Mouse (Mus musculus): ENCODE measurements around the gene Higd1c. TPM values are rescaled to one million over a fixed set of nuclear protein-coding genes. Genes with fewer than 3 reads are reported as not detected.
"Not testable (repeated sequence)": the region's sequence is repeated elsewhere in the genome, so short reads cannot be mapped to it uniquely, and the experiment has no call there.

The Higd1c gene
- polyA plus RNA-seq, 1 experiment, result not detected

DNA sequence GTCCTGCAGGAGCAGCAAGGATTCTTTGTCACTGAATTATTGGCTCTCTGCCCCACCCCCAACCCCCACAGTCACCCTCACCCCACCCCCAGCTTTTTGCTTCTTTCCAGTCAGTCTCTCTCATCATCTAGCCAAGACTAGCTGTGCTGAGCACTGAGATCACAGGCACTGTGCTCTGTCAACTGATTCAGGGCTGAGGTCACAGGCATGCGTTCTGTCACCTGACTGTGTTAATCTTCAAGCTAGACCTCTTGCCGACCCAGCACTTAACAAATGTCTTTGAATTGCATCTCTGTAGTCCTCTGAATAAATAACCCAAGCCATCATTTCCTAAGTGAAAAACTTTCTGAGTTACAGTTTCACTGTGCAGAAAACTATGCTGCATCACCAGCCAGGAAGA, 14.8 kb upstream of the Higd1c start:
- Histone ChIP-seq H3K4me1 (ENCODE audit: control insufficient read depth, insufficient read depth, low read length) (no peaks in the 10 kb centered on the region), H3K27me3 (ENCODE audit: control insufficient read depth, insufficient read depth, low read length) (no peaks in the 10 kb centered on the region), H3K4me3 (replicated peaks; ENCODE audit: insufficient read depth, low read depth, low read length) (no peak overlapping the region), H3K27ac (ENCODE audit: insufficient read depth, low read length) (no peak overlapping the region)
- no peak for DNase-seq
- no peak for TF ChIP-seq POLR2A (IDR thresholded peaks at IDR 0.05; ENCODE audit: borderline replicate concordance, insufficient read depth, low read length)
- TF ChIP-seq CTCF (IDR thresholded peaks at IDR 0.05; ENCODE audit: borderline replicate concordance, insufficient read depth, low read depth, low read length), result no peak
- WGBS, result 63% methylated on average over 2 of the region's 2 CpGs

DNA sequence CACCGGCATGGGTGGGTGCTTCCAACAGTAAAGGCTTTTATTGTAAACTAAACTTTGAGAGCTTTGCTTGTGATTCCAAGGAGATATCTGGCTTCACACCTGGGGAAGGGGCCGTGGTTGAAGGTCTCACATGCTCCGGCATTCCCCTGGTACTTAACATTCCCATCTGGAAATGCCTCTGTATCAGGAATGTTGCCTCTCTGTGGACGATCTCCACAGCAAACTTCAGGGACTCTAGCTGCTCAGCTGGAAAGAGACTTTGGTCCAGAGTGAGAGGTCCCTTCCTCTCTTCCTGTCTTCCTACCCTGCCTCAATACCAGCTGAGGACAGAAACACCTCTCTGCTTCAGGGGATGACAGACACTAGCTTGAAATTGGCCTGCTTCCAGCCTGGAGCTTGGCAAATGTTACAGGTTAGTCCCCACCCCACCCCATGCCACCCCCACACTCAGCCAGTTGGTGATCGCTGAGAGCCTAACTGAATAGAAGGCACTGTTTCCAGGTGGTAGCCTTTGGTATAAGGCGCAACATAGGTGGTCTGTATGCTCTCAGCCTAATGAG, 12.8 kb upstream of the Higd1c start:
- no peak for DNase-seq
- Histone ChIP-seq H3K27ac (ENCODE audit: insufficient read depth, low read length) (no peak overlapping the region), H3K4me3 (replicated peaks; ENCODE audit: insufficient read depth, low read depth, low read length) (no peak overlapping the region), H3K27me3 (ENCODE audit: control insufficient read depth, insufficient read depth, low read length) (no peaks in the 10 kb centered on the region), H3K4me1 (ENCODE audit: control insufficient read depth, insufficient read depth, low read length) (no peaks in the 10 kb centered on the region)
- TF ChIP-seq CTCF (IDR thresholded peaks at IDR 0.05; ENCODE audit: borderline replicate concordance, insufficient read depth, low read depth, low read length), result no peak
- no peak for TF ChIP-seq POLR2A (IDR thresholded peaks at IDR 0.05; ENCODE audit: borderline replicate concordance, insufficient read depth, low read length)
- 67% methylated on average over 6 of the region's 6 CpGs for WGBS

DNA sequence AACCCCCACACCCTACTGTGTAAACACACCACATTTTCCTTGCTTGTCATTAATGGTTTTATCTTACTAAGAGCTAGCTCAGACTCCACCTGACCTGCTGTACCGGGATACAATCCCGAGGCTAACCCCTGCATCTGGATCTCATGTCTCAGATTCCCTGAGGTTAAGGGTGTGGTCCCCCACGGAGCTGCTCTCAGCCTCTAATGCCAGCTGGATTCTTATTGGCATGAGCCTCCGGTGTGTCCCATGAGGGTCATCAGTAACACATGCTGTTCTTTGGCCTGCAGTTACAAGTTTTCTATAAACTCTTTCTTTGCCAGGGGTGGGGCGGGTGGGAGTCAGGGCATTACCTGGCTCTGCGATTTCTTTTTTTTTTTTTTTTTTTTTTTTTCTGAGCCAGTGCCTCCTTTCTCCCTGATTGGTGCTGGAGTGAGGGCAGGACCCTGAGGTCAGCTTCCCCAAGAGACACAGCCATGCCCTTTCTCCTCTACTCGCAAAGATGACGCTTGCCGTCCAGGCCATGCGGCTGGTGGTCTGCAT, 11.6 kb upstream of the Higd1c start, which contains the start of the genes Methig1 and Mettl7a2:
Gene Methig1 (plus strand): TSS at position 439 of the 540 bp plus-strand sequence.
Gene Mettl7a2 (plus strand): TSS at position 490 of the 540 bp plus-strand sequence.
- no peak for DNase-seq
- Histone ChIP-seq H3K27ac (ENCODE audit: insufficient read depth, low read length) (no peak within 1 kb of the TSS), H3K4me3 (replicated peaks; ENCODE audit: insufficient read depth, low read depth, low read length) (no peak within 1 kb of the TSS), H3K4me1 (ENCODE audit: control insufficient read depth, insufficient read depth, low read length) (no peaks in the 10 kb centered on the region), H3K27me3 (ENCODE audit: control insufficient read depth, insufficient read depth, low read length) (no peaks in the 10 kb centered on the region)
- 65% methylated on average over 10 of the region's 10 CpGs for WGBS
- TF ChIP-seq POLR2A (IDR thresholded peaks at IDR 0.05; ENCODE audit: borderline replicate concordance, insufficient read depth, low read length), result no peak
- TF ChIP-seq CTCF (IDR thresholded peaks at IDR 0.05; ENCODE audit: borderline replicate concordance, insufficient read depth, low read depth, low read length), result no peak

DNA sequence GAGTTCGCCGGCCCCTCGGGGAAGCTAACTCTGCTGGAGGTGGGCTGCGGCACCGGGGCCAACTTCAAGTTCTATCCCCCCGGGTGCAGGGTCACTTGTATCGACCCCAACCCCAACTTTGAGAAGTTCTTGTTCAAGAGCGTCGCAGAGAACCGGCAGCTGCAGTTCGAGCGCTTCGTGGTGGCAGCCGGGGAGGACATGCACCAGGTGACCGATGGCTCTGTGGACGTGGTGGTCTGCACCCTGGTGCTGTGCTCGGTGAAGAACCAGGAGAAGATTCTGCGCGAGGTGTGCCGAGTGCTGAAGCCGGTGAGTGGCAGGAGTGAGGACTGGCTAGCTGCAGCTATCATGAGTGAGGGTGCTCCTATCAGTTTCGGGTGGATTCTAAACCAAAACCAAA, 10.9 kb upstream of the Higd1c start:
- not testable (repeated sequence) for H3K27me3 ChIP-seq (ENCODE audit: control insufficient read depth, insufficient read depth, low read length); H3K4me3 ChIP-seq (replicated peaks; ENCODE audit: insufficient read depth, low read depth, low read length); DNase-seq; H3K27ac ChIP-seq (ENCODE audit: insufficient read depth, low read length); H3K4me1 ChIP-seq (ENCODE audit: control insufficient read depth, insufficient read depth, low read length)
- WGBS, result 88% methylated on average over 13 of the region's 22 CpGs

DNA sequence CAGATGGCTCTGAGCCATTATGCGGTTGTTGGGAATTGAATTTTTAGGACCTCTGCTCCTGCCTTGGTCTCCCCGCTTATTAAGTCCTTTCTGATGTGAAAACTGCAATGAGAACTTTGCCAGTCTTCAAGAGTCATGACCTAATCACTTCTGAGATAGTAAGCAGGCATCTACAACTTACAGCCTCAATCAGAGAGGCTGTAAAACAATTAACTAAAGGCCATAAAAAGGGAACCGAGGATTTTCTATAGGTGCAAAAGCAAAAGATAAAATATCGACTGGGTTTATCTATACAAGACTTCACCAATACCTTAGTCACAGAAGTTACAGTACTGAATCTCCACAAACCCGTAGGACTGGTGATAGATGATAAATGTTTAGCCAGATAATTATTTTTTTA, 8.5 kb upstream of the Higd1c start:
- no peak for DNase-seq
- H3K4me3 ChIP-seq (replicated peaks; ENCODE audit: insufficient read depth, low read depth, low read length), result no peak overlapping the region
- TF ChIP-seq POLR2A (IDR thresholded peaks at IDR 0.05; ENCODE audit: borderline replicate concordance, insufficient read depth, low read length) (no peak), CTCF (IDR thresholded peaks at IDR 0.05; ENCODE audit: borderline replicate concordance, insufficient read depth, low read depth, low read length) (no peak)
- no peak overlapping the region for H3K27ac ChIP-seq (ENCODE audit: insufficient read depth, low read length)
- WGBS, result 89% methylated on average over 5 of the region's 5 CpGs
- H3K27me3 ChIP-seq (ENCODE audit: control insufficient read depth, insufficient read depth, low read length), result no peaks in the 10 kb centered on the region
- no peaks in the 10 kb centered on the region for H3K4me1 ChIP-seq (ENCODE audit: control insufficient read depth, insufficient read depth, low read length)

DNA sequence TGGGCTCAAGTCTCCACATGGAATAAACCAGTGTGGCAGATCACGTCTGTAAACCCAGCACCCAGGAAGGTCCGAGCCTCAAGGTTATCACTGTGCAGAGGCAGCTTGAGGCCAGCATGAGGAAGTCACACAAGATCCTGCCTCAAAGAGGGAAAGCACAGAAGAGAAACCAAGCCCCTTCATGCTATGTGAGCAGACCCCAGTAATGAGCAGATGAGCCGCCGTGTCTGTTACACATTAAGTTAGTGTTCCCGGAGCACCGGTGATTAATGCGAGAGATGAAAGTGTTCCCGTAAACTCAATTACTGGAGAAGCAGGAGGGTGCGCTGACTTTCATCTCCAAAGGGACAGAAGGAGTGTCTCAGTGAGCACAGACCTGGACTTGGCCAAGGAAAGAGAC, 1.6 kb downstream of the Higd1c start:
- H3K27ac ChIP-seq (ENCODE audit: insufficient read depth, low read length); DNase-seq; H3K4me1 ChIP-seq (ENCODE audit: control insufficient read depth, insufficient read depth, low read length); H3K4me3 ChIP-seq (replicated peaks; ENCODE audit: insufficient read depth, low read depth, low read length); H3K27me3 ChIP-seq (ENCODE audit: control insufficient read depth, insufficient read depth, low read length): not testable (repeated sequence)
- WGBS, result 69% methylated on average over 9 of the region's 9 CpGs

DNA sequence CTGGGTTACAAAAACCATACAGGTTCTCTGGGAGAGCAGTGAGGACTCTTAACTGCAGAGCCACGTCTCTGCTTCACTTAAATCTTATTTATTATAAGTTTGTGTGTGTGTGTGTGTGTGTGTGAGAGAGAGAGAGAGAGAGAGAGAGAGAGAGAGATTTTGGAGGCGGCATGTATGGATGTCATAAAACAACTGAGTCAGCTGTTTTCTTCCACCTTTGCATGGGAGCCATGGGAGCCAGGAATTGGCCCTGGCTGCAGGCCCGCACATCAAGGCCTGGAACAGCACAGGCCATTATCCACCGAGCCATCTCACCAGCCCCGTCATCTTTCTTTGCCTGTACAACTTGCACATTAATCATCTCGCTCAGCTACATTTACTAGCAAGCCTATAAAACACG, 2.8 kb downstream of the Higd1c start:
- Histone ChIP-seq H3K4me1 (ENCODE audit: control insufficient read depth, insufficient read depth, low read length) (no peaks in the 10 kb centered on the region), H3K27ac (ENCODE audit: insufficient read depth, low read length) (no peak overlapping the region), H3K27me3 (ENCODE audit: control insufficient read depth, insufficient read depth, low read length) (no peaks in the 10 kb centered on the region), H3K4me3 (replicated peaks; ENCODE audit: insufficient read depth, low read depth, low read length) (no peak overlapping the region)
- no peak for DNase-seq
- 81% methylated on average over 7 of the region's 7 CpGs for WGBS
- TF ChIP-seq POLR2A (IDR thresholded peaks at IDR 0.05; ENCODE audit: borderline replicate concordance, insufficient read depth, low read length) (no peak), CTCF (IDR thresholded peaks at IDR 0.05; ENCODE audit: borderline replicate concordance, insufficient read depth, low read depth, low read length) (no peak)

DNA sequence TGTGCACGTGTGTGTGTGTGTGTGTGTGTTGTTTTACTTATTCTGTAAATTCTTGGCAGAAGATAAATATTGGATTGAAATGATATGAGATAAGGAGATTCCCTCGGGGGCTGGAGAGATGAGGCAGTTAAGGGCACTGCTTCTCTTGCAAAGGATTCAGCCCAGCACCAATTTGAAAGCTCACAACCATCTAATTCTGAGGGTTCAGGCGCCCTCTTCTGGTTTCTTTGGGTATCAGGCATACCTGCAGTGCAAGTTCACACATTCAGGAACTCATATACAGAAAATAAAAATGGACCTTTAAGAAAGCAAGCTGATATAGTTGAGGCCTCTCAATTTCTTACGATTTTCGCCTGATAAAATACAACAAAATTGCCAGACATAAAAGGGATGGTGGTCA, 10.7 kb downstream of the Higd1c start:
- 40% methylated on average over 5 of the region's 5 CpGs for WGBS
- Histone ChIP-seq H3K4me3 (replicated peaks; ENCODE audit: insufficient read depth, low read depth, low read length) (no peak overlapping the region), H3K27me3 (ENCODE audit: control insufficient read depth, insufficient read depth, low read length) (no peaks in the 10 kb centered on the region), H3K4me1 (ENCODE audit: control insufficient read depth, insufficient read depth, low read length) (no peaks in the 10 kb centered on the region; the same call in 1 of the 2 replicates), H3K27ac (ENCODE audit: insufficient read depth, low read length) (no peak overlapping the region)
- DNase-seq, result peak; percentile 54 to 59
- peak; percentile 41 for TF ChIP-seq CTCF (IDR thresholded peaks at IDR 0.05; ENCODE audit: borderline replicate concordance, insufficient read depth, low read depth, low read length)
- TF ChIP-seq POLR2A (IDR thresholded peaks at IDR 0.05; ENCODE audit: borderline replicate concordance, insufficient read depth, low read length), result no peak

DNA sequence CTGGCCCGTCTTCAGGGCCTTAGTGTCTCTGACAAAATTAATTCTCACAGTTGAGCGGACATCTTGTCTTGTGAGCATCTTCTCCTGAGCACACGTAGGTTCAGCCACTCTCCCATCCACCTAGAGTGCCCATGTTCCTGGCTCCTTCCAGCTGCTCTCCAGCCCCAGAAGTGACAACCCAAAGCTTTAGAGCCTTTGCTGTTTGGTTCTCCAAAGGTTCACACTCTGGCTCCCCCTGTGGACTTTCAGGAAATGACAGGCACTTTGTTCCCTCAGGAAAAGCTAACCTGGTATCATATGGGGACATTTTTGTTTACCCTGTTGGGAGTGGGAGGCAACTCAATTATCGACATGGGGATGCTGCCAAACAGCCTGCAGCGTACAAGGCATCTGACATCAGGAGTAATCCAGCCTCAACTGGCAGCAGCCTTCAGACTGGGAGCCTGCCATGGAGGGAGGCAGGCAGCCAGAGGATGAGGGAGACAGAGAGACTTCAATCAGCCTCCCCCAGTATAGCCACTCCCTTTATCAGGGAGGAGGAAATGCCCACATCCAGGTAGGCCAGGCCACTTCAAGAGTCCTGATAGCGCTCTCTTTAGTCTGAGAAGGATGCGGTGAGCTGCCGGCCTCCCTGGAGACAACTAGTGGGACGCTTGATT, 13.6 kb downstream of the Higd1c start:
- not testable (repeated sequence) for DNase-seq; H3K27me3 ChIP-seq (ENCODE audit: control insufficient read depth, insufficient read depth, low read length); H3K4me3 ChIP-seq (replicated peaks; ENCODE audit: insufficient read depth, low read depth, low read length); H3K4me1 ChIP-seq (ENCODE audit: control insufficient read depth, insufficient read depth, low read length); H3K27ac ChIP-seq (ENCODE audit: insufficient read depth, low read length)
- 25% methylated on average over 4 of the region's 9 CpGs for WGBS

All from cerebellum, adult 2 months (tissue).